Mouse (Mus musculus) kidney, adult 2 months (tissue): ENCODE data around the gene Pglyrp1. TPM values are rescaled to one million over a fixed set of nuclear protein-coding genes. Genes with fewer than 3 reads are reported as not detected.

Source experiments
- DNase-seq: peaks from one replicate; pipeline ENCODE4 v3.0.0; 2021
- H3K27ac ChIP-seq: fragments of 200-500 bp; 2 replicates; pipeline ENCODE4 v1.5.1; 2012; ENCODE audit warnings: low read depth, low read length, control low read depth, inconsistent platforms; ENCODE audit not compliant: insufficient read depth
- H3K27me3 ChIP-seq: fragments of 200-500 bp; replicated peaks from 2 replicates; pipeline ENCODE4 v1.6.1; 2012; ENCODE audit warnings: mild to moderate bottlenecking, moderate library complexity, low read length, inconsistent platforms; ENCODE audit not compliant: control insufficient read depth, insufficient read depth
- H3K36me3 ChIP-seq: fragments of 200-500 bp; 2 replicates; pipeline ENCODE4 v1.6.1; 2012; ENCODE audit warnings: mild to moderate bottlenecking, moderate library complexity, low read length, inconsistent platforms; ENCODE audit not compliant: control insufficient read depth, insufficient read depth
- H3K4me1 ChIP-seq: fragments of 200-500 bp; 2 replicates; pipeline ENCODE4 v1.6.1; 2011; ENCODE audit warnings: low read length; ENCODE audit not compliant: control insufficient read depth, insufficient read depth
- H3K4me3 ChIP-seq: fragments of 200-500 bp; 2 replicates; pipeline ENCODE4 v1.5.1; 2011; ENCODE audit warnings: mild to moderate bottlenecking, low read depth, low read length, control low read depth; ENCODE audit not compliant: insufficient read depth
- CTCF ChIP-seq: fragments of 200-500 bp; conservative IDR thresholded peaks from 2 replicates; pipeline ENCODE4 v1.5.1; 2011; ENCODE audit warnings: low read depth, mild to moderate bottlenecking, control low read depth, low read length, moderate library complexity, mixed read lengths; ENCODE audit not compliant: insufficient read depth, insufficient read length
- POLR2A ChIP-seq: fragments of 200-500 bp; IDR thresholded peaks from one replicate; pipeline ENCODE4 v1.6.1; 2011; ENCODE audit warnings: low read depth, low read length, control low read depth
- WGBS: fragments of 180-500 bp; shearing (Covaris S2); methylation state at CpG from one replicate; pipeline ENCODE4 v1.1.7; 2018; 5-methylcytosine and 5-hydroxymethylcytosine counted together
- polyA plus RNA-seq: library from polyadenylated mRNA; depleted of rRNA; stranded (reverse); fragments of >200 nt; gene quantifications from 2 replicates; pipeline ENCODE4 v1.2.3, GENCODE M21; 2012

Gene Pglyrp1
- polyA plus RNA-seq, 1 experiment = 5.9 TPM

DNA sequence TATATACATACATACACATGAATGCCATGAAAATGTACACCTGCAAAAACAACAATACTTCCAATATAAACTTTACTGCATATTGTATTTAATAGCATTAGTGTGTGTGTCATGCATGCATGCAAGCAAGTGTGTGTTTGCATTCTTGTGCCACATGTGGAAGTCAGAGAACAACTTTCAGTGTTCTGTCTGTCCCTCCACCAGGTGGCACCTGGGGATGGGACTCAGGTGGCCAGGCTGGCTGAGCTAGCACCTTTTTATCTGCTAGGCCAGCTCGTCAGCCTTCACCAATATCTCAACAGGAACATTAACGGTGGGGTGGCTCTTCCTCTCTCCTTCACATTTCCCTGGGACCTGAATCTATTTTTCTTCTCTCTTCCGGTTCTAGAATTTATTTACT, 31.4 kb downstream of the Pglyrp1 start:
- WGBS = 77% methylated on average over 3 of the region's 3 CpGs
- TF ChIP-seq CTCF = peak; percentile 35; the same call in 1 of the 2 replicates
- no peak for TF ChIP-seq POLR2A
- Histone ChIP-seq H3K27ac (no peak overlapping the region), H3K4me1 (no peaks in the 10 kb centered on the region), H3K4me3 (no peak overlapping the region), H3K36me3 (no peaks in the 10 kb centered on the region), H3K27me3 (no peaks in the 10 kb centered on the region)
- DNase-seq = no peak

DNA sequence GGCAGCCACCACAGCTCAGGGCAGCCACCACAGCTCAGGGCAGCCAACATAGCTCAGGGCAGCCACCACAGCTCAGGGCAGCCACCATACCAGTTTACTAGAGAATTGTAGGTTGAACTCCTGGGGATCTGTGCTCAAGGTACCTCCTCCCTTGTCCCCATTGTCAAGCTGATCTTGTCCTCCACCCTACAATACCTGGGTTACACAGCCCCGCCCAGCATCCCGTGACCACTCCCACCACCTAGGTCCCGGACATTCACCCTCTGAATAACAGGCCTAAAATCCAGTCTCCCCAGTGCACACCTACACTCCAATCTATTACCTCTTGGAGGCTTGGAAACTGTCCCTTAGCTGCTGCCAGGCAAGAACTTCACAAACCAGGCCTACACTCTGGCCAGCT, 33.8 kb downstream of the Pglyrp1 start:
- H3K4me1 ChIP-seq = no peaks in the 10 kb centered on the region; the same call in 1 of the 2 replicates
- H3K27ac ChIP-seq = no peak overlapping the region
- TF ChIP-seq POLR2A = no peak
- TF ChIP-seq CTCF = no peak
- no peaks in the 10 kb centered on the region for H3K36me3 ChIP-seq
- no peak for DNase-seq
- WGBS = 81% methylated on average over 3 of the region's 3 CpGs
- no peak overlapping the region for H3K4me3 ChIP-seq
- H3K27me3 ChIP-seq = no peaks in the 10 kb centered on the region

DNA sequence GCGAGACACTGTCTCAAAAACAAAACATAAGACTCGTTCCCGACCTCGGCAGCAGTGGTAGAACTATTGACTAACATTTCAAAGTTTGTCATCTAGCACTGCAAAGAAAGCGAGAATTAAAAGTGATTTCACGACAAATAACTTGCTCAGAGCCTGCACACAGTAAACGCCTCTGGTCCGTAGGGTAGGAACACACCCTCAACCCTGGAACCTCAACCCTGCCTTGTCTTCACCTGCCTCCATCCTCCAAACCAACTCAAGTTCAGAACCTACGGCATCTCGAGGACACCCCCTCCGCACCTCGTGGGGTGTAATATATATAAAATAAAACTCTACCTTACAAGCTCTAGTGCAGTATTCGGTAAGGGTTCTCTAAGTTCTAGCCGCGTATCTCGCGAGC, 38.7 kb downstream of the Pglyrp1 start:
- Histone ChIP-seq H3K4me1 (no peaks in the 10 kb centered on the region; the same call in 1 of the 2 replicates), H3K27me3 (no peaks in the 10 kb centered on the region), H3K27ac (no peak overlapping the region), H3K4me3 (peak overlapping the region; percentile 76), H3K36me3 (no peaks in the 10 kb centered on the region)
- DNase-seq = no peak
- TF ChIP-seq CTCF (no peak), POLR2A (no peak)
- WGBS = 2% methylated on average over 17 of the region's 17 CpGs

DNA sequence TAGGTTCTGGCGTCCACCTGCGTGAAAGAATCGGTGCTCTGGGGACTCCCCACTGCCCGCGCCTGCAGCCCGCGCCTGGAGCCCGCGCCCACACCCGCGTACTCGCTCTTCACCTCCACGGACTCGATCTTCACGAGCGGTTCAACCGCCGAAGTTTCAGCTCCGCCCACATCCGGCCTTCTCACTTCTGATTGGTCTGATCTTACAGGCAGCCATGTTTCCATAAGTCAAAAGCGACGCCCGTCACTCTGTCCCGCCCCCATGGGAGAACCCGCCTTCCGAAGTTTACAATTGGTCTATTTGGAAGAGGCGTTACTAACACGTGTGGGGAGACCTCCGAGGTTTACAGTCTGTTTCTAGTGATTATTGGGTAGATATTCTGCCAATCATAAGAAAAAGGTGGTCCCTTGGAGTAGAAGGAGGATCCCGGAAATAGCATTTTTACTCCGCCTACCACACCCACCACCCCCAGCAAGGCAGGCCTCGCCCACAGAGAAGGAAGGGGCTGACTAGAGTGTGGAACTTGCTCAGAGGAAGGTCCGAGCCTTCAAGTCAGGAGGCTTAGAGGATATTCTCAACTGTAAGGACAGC, 39.2 kb downstream of the Pglyrp1 start, which contains the start of gene Ccdc61:
Gene Ccdc61, minus strand, starts transcription at position 175 of the 591 bp plus-strand sequence.
- WGBS = under 1% methylated on average over 33 of the region's 33 CpGs

DNA sequence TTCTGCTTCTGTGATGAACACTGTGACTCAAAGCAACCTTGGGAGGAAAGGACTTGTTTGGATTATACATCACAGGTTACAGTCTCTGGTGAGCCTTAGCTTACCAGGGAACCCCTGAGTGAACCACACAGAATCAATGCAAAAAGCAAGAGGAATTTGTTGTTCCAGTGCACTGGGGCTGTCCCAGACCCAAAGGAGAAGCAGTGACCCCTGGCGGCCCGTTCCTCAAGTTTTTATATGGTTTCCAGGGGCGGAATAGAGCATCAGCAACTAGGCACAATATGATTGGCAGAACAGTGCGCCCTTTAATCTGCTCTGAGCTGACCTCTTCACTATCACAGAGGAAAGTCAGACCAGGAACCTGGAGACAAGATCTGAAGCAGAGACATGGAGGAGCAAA, 45.1 kb downstream of the Pglyrp1 start:
- Histone ChIP-seq H3K27me3 (no peaks in the 10 kb centered on the region), H3K4me1 (no peaks in the 10 kb centered on the region), H3K4me3 (no peak overlapping the region), H3K36me3 (no peaks in the 10 kb centered on the region), H3K27ac (no peak overlapping the region)
- WGBS = 69% methylated on average over 4 of the region's 4 CpGs
- no peak for DNase-seq
- TF ChIP-seq POLR2A (no peak), CTCF (no peak)

More for the DNA sequence above, 39.2 kb downstream of the Pglyrp1 start, which contains the start of gene Ccdc61:
- H3K4me3 ChIP-seq = peak within 1 kb of the TSS; percentile 76
- peak; percentile 99 for DNase-seq
- H3K36me3 ChIP-seq = no peaks in the 10 kb centered on the region
- peak within 1 kb of the TSS; percentile 3; the same call in 1 of the 2 replicates for H3K27ac ChIP-seq
- no peaks in the 10 kb centered on the region for H3K27me3 ChIP-seq
- TF ChIP-seq CTCF (no peak), POLR2A (peak; percentile 28)
- no peaks in the 10 kb centered on the region; the same call in 1 of the 2 replicates for H3K4me1 ChIP-seq

DNA sequence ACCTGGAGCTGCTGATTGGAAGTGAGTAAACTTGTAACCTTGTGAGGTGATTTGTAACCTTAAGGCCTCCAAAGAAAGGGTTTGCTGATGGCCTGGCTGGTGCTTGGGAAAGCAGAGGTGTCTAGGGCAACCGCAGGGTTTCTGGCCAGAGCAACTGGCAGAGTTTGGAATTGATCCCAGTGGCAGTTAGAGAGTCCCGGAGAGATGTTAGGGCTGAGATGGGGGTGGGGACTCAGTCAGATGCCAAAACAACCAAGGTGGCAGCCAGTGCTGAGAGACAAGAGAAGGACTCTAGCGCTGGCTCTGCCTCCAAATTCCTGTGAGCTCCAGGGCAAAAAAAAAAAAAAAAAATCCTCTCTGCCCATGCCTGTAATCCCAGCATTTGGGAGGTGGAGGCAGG, 46.8 kb downstream of the Pglyrp1 start:
- 48% methylated on average over 3 of the region's 3 CpGs for WGBS
- H3K27ac ChIP-seq = no peak overlapping the region
- H3K4me3 ChIP-seq = no peak overlapping the region
- no peaks in the 10 kb centered on the region for H3K4me1 ChIP-seq
- H3K27me3 ChIP-seq = no peaks in the 10 kb centered on the region
- DNase-seq = peak; percentile 25
- TF ChIP-seq CTCF (no peak), POLR2A (no peak)
- no peaks in the 10 kb centered on the region for H3K36me3 ChIP-seq

DNA sequence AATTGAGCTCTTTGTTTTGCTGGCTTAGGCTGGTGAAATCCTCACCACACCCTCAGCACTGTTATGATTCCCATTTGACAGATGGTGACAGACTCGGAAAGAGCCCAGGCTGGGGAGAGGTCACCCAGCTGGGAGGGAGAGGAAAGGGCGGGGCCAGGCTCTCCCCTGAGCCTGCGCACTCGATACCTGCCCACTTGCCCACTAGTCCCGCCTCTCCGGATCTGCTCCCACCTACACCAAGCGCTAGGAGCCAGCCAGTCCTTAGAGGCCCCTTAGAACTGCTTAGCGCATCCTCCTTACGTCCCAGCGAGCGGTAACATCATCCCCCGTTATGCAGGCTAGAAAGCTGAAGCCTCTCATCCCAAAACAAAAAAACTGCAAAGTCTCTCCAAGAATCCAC, 49.9 kb downstream of the Pglyrp1 start:
- DNase-seq = peak; percentile 89
- no peak for TF ChIP-seq CTCF
- TF ChIP-seq POLR2A = no peak
- Histone ChIP-seq H3K36me3 (no peaks in the 10 kb centered on the region), H3K4me1 (no peaks in the 10 kb centered on the region), H3K27ac (peak overlapping the region; percentile 13), H3K4me3 (no peak overlapping the region), H3K27me3 (peaks cover 4% of the 10 kb centered on the region; the same call in 1 of the 2 replicates)
- WGBS = 2% methylated on average over 12 of the region's 12 CpGs
